Mouse (Mus musculus) ES-Bruce4 (cell line): ENCODE measurements around the gene Rcn3.

ENCODE experiments used
- CTCF ChIP-seq: IDR thresholded peaks from one replicate; pipeline ENCODE4 v1.8.1; 2011; ENCODE audit warnings: low read depth, low read length
- EP300 ChIP-seq: IDR thresholded peaks from 2 replicates; pipeline ENCODE4 v1.6.1; 2011; ENCODE audit warnings: low read depth, low read length; ENCODE audit not compliant: insufficient read depth
- POLR2A ChIP-seq: IDR thresholded peaks from one replicate; pipeline ENCODE4 v1.8.1; 2011; ENCODE audit warnings: low read length; ENCODE audit not compliant: insufficient read depth

DNA sequence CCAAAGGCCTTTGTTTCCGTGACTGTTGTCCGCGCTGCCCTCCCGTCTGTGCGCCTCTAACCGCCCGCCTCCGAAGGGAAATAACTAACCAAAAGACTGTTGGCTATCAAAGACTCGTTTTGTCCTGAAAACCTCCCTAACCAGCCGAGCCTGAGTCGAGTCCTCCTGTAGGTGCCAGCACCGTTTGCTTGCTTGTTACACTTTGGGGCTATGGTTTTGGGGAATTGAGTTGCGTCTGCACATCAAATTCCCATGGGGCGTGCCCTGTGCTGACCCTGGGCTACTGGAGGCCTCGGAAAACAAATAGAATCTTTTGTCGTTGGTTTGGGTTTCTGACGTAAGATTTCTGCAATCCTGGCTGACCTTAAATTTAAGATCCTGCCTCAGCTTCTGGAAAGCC, 37.3 kb upstream of the Rcn3 start:
- TF ChIP-seq CTCF (no peak), POLR2A (no peak), EP300 (no peak)
